Mouse (Mus musculus) ES-E14 (cell line): ENCODE measurements around the gene Klk1b24.

Experiments used
- CHD2 ChIP-seq: IDR thresholded peaks from 2 replicates; pipeline ENCODE4 v1.6.1; 2014; ENCODE audit warnings: mild to moderate bottlenecking, low read depth, low read length, inconsistent platforms
- MAFK ChIP-seq: IDR thresholded peaks from 2 replicates; pipeline ENCODE4 v1.6.1; 2014; ENCODE audit warnings: mild to moderate bottlenecking, low read depth, low read length, inconsistent platforms; ENCODE audit not compliant: insufficient read depth

DNA sequence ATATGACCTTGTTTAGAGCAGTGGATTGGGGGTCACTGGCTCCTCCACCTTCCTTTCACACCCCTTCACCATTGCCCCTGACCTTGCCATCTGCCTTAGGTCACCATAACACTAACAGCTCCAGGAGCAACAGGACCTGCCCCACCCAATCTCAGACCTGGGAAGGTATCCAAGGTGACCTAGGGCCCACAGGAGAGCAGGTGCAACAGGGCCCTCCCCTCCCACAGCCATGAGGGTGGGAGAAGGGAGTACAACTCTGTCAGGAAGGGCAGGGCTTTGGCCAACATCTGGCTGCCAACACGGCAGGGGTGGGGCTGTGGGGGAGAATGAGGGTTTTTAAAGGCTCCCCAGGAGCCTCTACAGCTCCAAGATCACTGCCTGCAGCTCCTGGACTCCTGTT lies 37.0 kb downstream of the Klk1b24 start, which contains the start of gene Klk1:
- TF ChIP-seq CHD2 (no peak), MAFK (no peak)
